Mouse (Mus musculus) erythroblast, embryonic 14.5 days (primary cell): ENCODE results near the gene Adcy2.

Experiments used
- GATA1 ChIP-seq: IDR thresholded peaks from 2 replicates; pipeline ENCODE4 v1.6.1; 2012; ENCODE audit warnings: low read length, inconsistent platforms, mixed read lengths
- TAL1 ChIP-seq: IDR thresholded peaks from 3 replicates; pipeline ENCODE4 v1.6.1; 2012; ENCODE audit warnings: low read length, inconsistent platforms, mixed read lengths

DNA sequence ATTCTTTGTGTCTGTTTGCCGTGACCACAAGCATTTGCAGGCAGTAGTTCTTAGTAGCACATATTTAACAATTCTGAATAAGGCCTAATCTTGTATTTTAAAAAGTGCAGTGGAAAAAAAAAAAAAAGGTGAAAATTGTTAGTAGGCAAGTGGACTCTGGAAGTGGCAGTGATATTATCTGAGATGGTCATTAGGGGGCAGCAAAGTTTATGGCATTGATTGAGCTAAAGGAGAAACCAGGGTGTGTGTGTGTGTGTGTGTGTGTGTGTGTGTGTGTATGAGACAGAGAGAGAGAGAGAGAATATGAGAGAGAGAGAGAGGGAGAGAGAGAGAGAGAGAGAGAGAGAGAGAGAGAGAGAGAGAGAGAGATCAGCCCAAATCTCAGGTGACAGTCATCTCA, 405.5 kb downstream of the Adcy2 start:
- TF ChIP-seq GATA1 (no peak), TAL1 (no peak)
